Mouse (Mus musculus) spleen, adult 2 months (tissue): ENCODE measurements around the gene Mettl16. TPM values are rescaled to one million over a fixed set of nuclear protein-coding genes. Genes with fewer than 3 reads are reported as not detected.

Source experiments
- DNase-seq, 2 experiments: peaks; one replicate each; pipeline versions ENCODE4 v3.0.0 to v3.0.0-alpha.2; 2012 to 2021; ENCODE audit warnings: low spot score in 2 of 2, low read depth in 1 of 2
- H3K27ac ChIP-seq: fragments of 200-500 bp; 2 replicates; pipeline ENCODE4 v1.5.1; 2012; ENCODE audit warnings: low read length, inconsistent platforms; ENCODE audit not compliant: insufficient read depth
- H3K27me3 ChIP-seq: fragments of 200-500 bp; 2 replicates; pipeline ENCODE4 v1.6.1; 2012; ENCODE audit warnings: mild to moderate bottlenecking, moderate library complexity, low read length, inconsistent platforms; ENCODE audit not compliant: control insufficient read depth, insufficient read depth
- H3K36me3 ChIP-seq: fragments of 200-500 bp; 2 replicates; pipeline ENCODE4 v1.6.1; 2012; ENCODE audit warnings: mild to moderate bottlenecking, low read length, inconsistent platforms; ENCODE audit not compliant: control insufficient read depth, insufficient read depth
- H3K4me1 ChIP-seq: fragments of 200-500 bp; 2 replicates; pipeline ENCODE4 v1.6.1; 2011; ENCODE audit warnings: inconsistent platforms; ENCODE audit not compliant: control insufficient read depth, insufficient read depth, insufficient read length
- H3K4me3 ChIP-seq: fragments of 200-500 bp; 2 replicates; pipeline ENCODE4 v1.5.1; 2011; ENCODE audit warnings: mild to moderate bottlenecking, inconsistent platforms; ENCODE audit not compliant: insufficient read depth, insufficient read length; ENCODE audit errors: extremely low read depth
- CTCF ChIP-seq: fragments of 200-500 bp; IDR thresholded peaks from 2 replicates; pipeline ENCODE4 v1.5.1; 2011; ENCODE audit warnings: mild to moderate bottlenecking, inconsistent platforms; ENCODE audit not compliant: insufficient read depth, insufficient read length, insufficient replicate concordance; ENCODE audit errors: extremely low read depth
- POLR2A ChIP-seq: fragments of 200-500 bp; IDR thresholded peaks from 2 replicates; pipeline ENCODE4 v1.6.1; 2011; ENCODE audit warnings: low read depth, low read length, inconsistent platforms
- WGBS: fragments of 180-500 bp; shearing (Covaris S2); methylation state at CpG from one replicate; pipeline ENCODE4 v1.1.7; 2018; 5-methylcytosine and 5-hydroxymethylcytosine counted together
- polyA plus RNA-seq: library from polyadenylated mRNA; depleted of rRNA; stranded (reverse); fragments of >200 nt; gene quantifications from 2 replicates; pipeline ENCODE4 v1.2.3, GENCODE M21; 2012

Gene Mettl16
- polyA plus RNA-seq, 1 experiment, result 3.2 TPM

DNA sequence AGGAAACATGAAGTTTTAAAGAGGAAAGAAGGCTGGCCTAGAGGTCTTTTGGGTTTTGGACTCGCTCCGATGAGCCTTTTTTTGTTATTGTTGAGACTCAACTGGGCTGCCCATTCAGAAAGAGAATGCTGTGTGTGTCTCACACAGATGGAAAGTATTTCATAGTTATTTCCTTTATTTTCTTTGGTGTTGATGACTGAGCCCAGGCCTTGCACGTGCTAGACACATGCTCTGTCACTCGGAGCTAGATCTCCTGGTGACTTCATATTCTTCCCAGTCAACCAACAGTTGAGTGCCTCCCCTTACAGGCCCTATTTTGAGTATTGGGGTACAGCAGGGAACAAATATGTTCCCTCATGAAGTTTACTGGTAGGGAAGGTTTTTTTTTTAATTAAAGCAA lies 1.0 kb downstream of the Mettl16 start:
- Histone ChIP-seq H3K27ac (no peak overlapping the region), H3K36me3 (peaks cover 7% of the 10 kb centered on the region; the same call in 1 of the 2 replicates), H3K4me3 (no peak overlapping the region), H3K27me3 (no peaks in the 10 kb centered on the region), H3K4me1 (peaks cover 8% of the 10 kb centered on the region)
- no peak for DNase-seq
- no peak for TF ChIP-seq POLR2A
- no peak for TF ChIP-seq CTCF
- WGBS, result 73% methylated on average over 4 of the region's 4 CpGs

- no peak overlapping the region for H3K4me3 ChIP-seq
- peaks cover 8% of the 10 kb centered on the region for H3K4me1 ChIP-seq
- TF ChIP-seq CTCF (no peak), POLR2A (no peak)
- DNase-seq, result no peak
- H3K36me3 ChIP-seq, result peaks cover 7% of the 10 kb centered on the region; the same call in 1 of the 2 replicates
- 91% methylated on average over 2 of the region's 2 CpGs for WGBS
- no peaks in the 10 kb centered on the region for H3K27me3 ChIP-seq
- H3K27ac ChIP-seq, result no peak overlapping the region
Measured at GRCm38 (mm10) chr11:74772386-74772785, 1.8 kb downstream of the Mettl16 start.

- no peak overlapping the region for H3K27ac ChIP-seq
- H3K4me3 ChIP-seq, result no peak overlapping the region
- TF ChIP-seq CTCF (no peak), POLR2A (no peak)
- WGBS, result 95% methylated on average over 4 of the region's 4 CpGs
- no peaks in the 10 kb centered on the region for H3K4me1 ChIP-seq
- DNase-seq, result no peak
- H3K36me3 ChIP-seq, result peaks cover 31% of the 10 kb centered on the region
- no peaks in the 10 kb centered on the region for H3K27me3 ChIP-seq
Measured at GRCm38 (mm10) chr11:74792874-74793273, 22.2 kb downstream of the Mettl16 start.

DNA sequence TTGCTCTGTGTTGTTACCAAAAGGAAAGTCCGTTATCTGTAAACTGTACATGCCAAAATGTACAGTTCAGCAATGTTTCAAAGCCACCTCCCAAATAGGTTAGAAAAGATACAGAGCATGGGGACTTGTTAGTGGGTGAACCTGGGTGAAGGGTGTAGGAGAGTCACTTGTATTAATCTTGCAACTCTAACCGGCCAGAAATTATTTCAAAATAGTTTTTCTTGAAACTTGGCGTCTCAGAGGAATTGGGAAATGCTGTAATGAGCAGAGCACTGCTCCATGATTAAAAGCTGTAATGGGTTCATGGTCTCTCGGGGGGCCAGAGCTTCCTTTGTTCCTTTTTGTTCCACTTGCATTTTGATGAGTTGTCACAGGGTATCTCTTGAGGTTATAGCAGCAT lies 30.0 kb downstream of the Mettl16 start:
- WGBS, result 50% methylated on average over 4 of the region's 4 CpGs
- TF ChIP-seq POLR2A (no peak), CTCF (no peak)
- Histone ChIP-seq H3K36me3 (peaks cover 18% of the 10 kb centered on the region), H3K27ac (no peak overlapping the region), H3K27me3 (no peaks in the 10 kb centered on the region), H3K4me3 (no peak overlapping the region), H3K4me1 (peaks cover 4% of the 10 kb centered on the region; the same call in 1 of the 2 replicates)
- no peak for DNase-seq

- Histone ChIP-seq H3K4me1 (peaks cover 4% of the 10 kb centered on the region; the same call in 1 of the 2 replicates), H3K27me3 (no peaks in the 10 kb centered on the region), H3K36me3 (peaks cover 16% of the 10 kb centered on the region), H3K27ac (no peak overlapping the region), H3K4me3 (no peak overlapping the region)
- DNase-seq, result no peak
- WGBS, result 92% methylated on average over 3 of the region's 3 CpGs
- TF ChIP-seq CTCF (no peak), POLR2A (no peak)
Measured at GRCm38 (mm10) chr11:74804081-74804627, 33.5 kb downstream of the Mettl16 start.

DNA sequence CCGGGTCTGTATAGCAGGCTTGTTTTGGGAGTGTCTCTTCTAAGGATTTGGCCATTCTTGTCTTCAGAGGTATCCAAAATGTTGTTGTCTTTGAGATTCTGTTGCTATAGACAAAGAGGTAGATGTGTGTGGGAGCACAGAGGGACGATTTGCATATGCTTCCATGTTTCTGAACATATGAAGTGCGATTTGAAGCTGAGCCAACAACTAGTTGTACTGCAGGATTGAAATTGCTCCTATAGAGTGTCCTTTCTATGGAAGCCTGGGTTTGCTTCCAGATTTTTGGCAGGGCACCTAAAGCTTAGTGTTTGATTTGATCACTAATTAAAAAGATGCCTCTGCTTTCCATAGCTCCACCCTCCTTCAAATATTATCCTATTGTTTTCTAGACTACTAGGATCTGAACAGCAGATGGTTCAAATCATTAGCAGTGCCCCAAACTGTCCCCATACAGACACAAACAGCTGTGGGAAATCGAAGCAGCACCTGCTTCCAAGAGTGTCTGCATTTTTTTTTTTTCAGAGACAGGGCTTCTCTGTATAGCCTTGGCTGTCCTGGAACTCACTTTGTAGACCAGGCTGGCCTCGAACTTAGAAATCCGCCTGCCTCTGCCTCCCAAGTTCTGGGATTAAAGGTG lies 36.7 kb downstream of the Mettl16 start:
- no peaks in the 10 kb centered on the region for H3K4me1 ChIP-seq
- H3K27ac ChIP-seq, result no peak overlapping the region
- peaks cover 18% of the 10 kb centered on the region for H3K36me3 ChIP-seq
- no peak for TF ChIP-seq POLR2A
- no peak for TF ChIP-seq CTCF
- DNase-seq, result no peak
- no peak overlapping the region for H3K4me3 ChIP-seq
- no peaks in the 10 kb centered on the region for H3K27me3 ChIP-seq
- WGBS, result 88% methylated on average over 6 of the region's 6 CpGs

DNA sequence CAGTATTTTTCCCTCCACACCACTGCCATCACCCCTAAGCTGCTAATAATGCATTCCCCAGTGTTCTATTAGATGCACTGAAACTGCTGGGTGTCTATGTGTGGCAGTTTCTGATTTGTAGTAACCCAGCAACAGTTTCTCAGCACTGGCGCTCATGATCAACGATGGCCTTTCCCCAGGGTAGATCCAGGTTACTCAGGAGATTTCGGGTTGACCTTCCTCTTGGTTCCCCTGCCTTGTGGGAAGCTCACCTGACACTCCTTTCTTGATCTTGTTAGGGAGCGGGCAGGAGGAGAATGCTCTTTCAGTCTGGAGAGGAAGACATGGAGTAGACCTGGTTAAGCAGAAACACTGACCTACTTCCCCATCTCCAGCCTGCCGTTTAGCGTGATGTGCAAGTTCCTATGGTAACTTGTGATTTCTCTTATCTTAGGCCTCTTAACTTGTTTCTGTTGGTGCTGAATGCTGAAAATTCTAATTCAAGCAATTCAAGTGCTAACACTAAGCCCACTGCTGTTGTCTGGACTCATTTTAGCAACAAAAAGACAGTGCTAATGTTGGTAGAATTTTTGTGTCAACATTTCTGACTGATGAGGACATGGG lies 37.7 kb downstream of the Mettl16 start:
- H3K4me1 ChIP-seq, result no peaks in the 10 kb centered on the region
- H3K27me3 ChIP-seq, result no peaks in the 10 kb centered on the region
- DNase-seq, result no peak
- no peak overlapping the region for H3K4me3 ChIP-seq
- no peak overlapping the region for H3K27ac ChIP-seq
- 85% methylated on average over 6 of the region's 6 CpGs for WGBS
- TF ChIP-seq CTCF (no peak), POLR2A (no peak)
- H3K36me3 ChIP-seq, result peaks cover 18% of the 10 kb centered on the region
